Mouse (Mus musculus) cerebellum, adult 8-10 months (tissue): ENCODE results near the gene Zg16.
"Not testable (repeated sequence)": the region's sequence is repeated elsewhere in the genome, so short reads cannot be mapped to it uniquely, and the experiment has no call there.

Source experiments
- DNase-seq: peaks from one replicate; pipeline ENCODE4 v3.0.0; 2022

Zg16 gene

GRCm38 (mm10) chr7:127087278-127088010 lies at the start of gene Zg16:
TSS of gene Zg16 (minus strand) at chr7:127087328.
- not testable (repeated sequence) for DNase-seq

- DNase-seq, result no peak
Observed at GRCm38 (mm10) chr7:127136181-127137071, 49.3 kb upstream of the Zg16 start.

GRCm38 (mm10) chr7:127134821-127135447 lies 47.8 kb upstream of the Zg16 start:
- no peak for DNase-seq

GRCm38 (mm10) chr7:127133125-127133524 lies 46.0 kb upstream of the Zg16 start:
- no peak for DNase-seq

GRCm38 (mm10) chr7:127129638-127130037 lies 42.5 kb upstream of the Zg16 start:
- peak; percentile 28 for DNase-seq

- no peak for DNase-seq
Observed at GRCm38 (mm10) chr7:127121911-127122270, 34.8 kb upstream of the Zg16 start, which contains the start of gene Qprt. TSS of gene Qprt (minus strand) at chr7:127122226.

- no peak for DNase-seq
Observed at GRCm38 (mm10) chr7:127121061-127121910, 34.2 kb upstream of the Zg16 start.

- DNase-seq, result no peak
Observed at GRCm38 (mm10) chr7:127118671-127119445, 31.7 kb upstream of the Zg16 start.

GRCm38 (mm10) chr7:127117948-127118347 lies 30.8 kb upstream of the Zg16 start:
- no peak for DNase-seq

- DNase-seq, result no peak
Observed at GRCm38 (mm10) chr7:127116331-127116935, 29.3 kb upstream of the Zg16 start.

GRCm38 (mm10) chr7:127114920-127115319 lies 27.8 kb upstream of the Zg16 start:
- no peak for DNase-seq

- DNase-seq, result no peak
Observed at GRCm38 (mm10) chr7:127113614-127114259, 26.6 kb upstream of the Zg16 start.

GRCm38 (mm10) chr7:127112921-127113597 lies 25.9 kb upstream of the Zg16 start:
- no peak for DNase-seq

GRCm38 (mm10) chr7:127112251-127112841 lies 25.2 kb upstream of the Zg16 start:
- no peak for DNase-seq

GRCm38 (mm10) chr7:127111461-127111860 lies 24.3 kb upstream of the Zg16 start:
- DNase-seq, result peak; percentile 43

GRCm38 (mm10) chr7:127110239-127111007 lies 23.3 kb upstream of the Zg16 start:
- DNase-seq, result peak; percentile 85

GRCm38 (mm10) chr7:127105551-127105950 lies 18.4 kb upstream of the Zg16 start:
- peak; percentile 22 for DNase-seq

GRCm38 (mm10) chr7:127104560-127105332 lies 17.6 kb upstream of the Zg16 start:
- DNase-seq, result peak; percentile 89
